Mouse (Mus musculus) forebrain, embryonic 11.5 days (tissue): Measurements from ENCODE around the gene Khnyn. TPM values are rescaled to one million over a fixed set of nuclear protein-coding genes. Genes with fewer than 3 reads are reported as not detected.
A peak's percentile ranks its signal among the peaks of the same experiment; 100 is the strongest.

ENCODE experiments used
- ATAC-seq: fragments of 200-750 bp; cut with Nextera tagmentation; replicated peaks from 2 replicates; pipeline ENCODE4 v1.8.0; 2017; ENCODE audit warnings: moderate TSS enrichment; ENCODE audit not compliant: low FRiP score
- DNase-seq: peaks from one replicate; pipeline ENCODE4 v3.0.0-alpha.2; 2017; ENCODE audit warnings: low spot score
- H3K27ac ChIP-seq: fragments of 300-500 bp; sonication (generic); 2 replicates; pipeline ENCODE4 v1.5.1; 2014; ENCODE audit warnings: low read depth, low read length
- H3K27me3 ChIP-seq: fragments of 300-500 bp; sonication (generic); 2 replicates; pipeline ENCODE4 v1.6.1; 2014; ENCODE audit warnings: mild to moderate bottlenecking, low read length, mixed read lengths; ENCODE audit not compliant: control insufficient read depth, insufficient read depth
- H3K36me3 ChIP-seq: fragments of 300-500 bp; sonication (generic); 2 replicates; pipeline ENCODE4 v1.6.1; 2014; ENCODE audit warnings: mild to moderate bottlenecking, low read length, moderate library complexity, mixed read lengths; ENCODE audit not compliant: control insufficient read depth, insufficient read depth
- H3K4me1 ChIP-seq: fragments of 300-500 bp; sonication (generic); replicated peaks from 2 replicates; pipeline ENCODE4 v1.6.1; 2014; ENCODE audit warnings: low read length, mixed read lengths; ENCODE audit not compliant: control insufficient read depth, insufficient read depth
- H3K4me2 ChIP-seq: fragments of 300-500 bp; sonication (generic); 2 replicates; pipeline ENCODE4 v1.6.1; 2014; ENCODE audit warnings: low read depth, mild to moderate bottlenecking, low read length, moderate library complexity, mixed read lengths; ENCODE audit not compliant: severe bottlenecking
- H3K4me3 ChIP-seq: fragments of 300-500 bp; sonication (generic); 2 replicates; pipeline ENCODE4 v1.5.1; 2014; ENCODE audit warnings: low read depth, low read length
- H3K9ac ChIP-seq: fragments of 300-500 bp; sonication (generic); 2 replicates; pipeline ENCODE4 v1.6.1; 2014; ENCODE audit warnings: low read length
- H3K9me3 ChIP-seq: fragments of 300-500 bp; sonication (generic); 2 replicates; pipeline ENCODE4 v1.6.1; 2016; ENCODE audit warnings: low read length, mixed read lengths; ENCODE audit not compliant: control insufficient read depth
- WGBS: fragments of 180-500 bp; shearing (Covaris S2); extraction: QIAGEN DNeasy Blood & Tissue Kit; methylation state at CpG from one replicate; pipeline ENCODE4 v1.1.7; 2014; 5-methylcytosine and 5-hydroxymethylcytosine counted together
- polyA plus RNA-seq: library from polyadenylated mRNA; unstranded; fragments of >200 nt; fragmentation: Nextera tagmentation; extraction: Ambion mirVana; gene quantifications from 2 replicates; pipeline ENCODE4 v1.2.1, GENCODE M21; 2014

The Khnyn gene
- polyA plus RNA-seq, 1 experiment from 2014 or later = 14.9 TPM

- Histone ChIP-seq H3K4me3 (no peak overlapping the region), H3K9me3 (no peaks in the 10 kb centered on the region), H3K36me3 (no peaks in the 10 kb centered on the region), H3K4me2 (no peak overlapping the region), H3K9ac (no peak overlapping the region), H3K4me1 (peaks cover 4% of the 10 kb centered on the region; the same call in 1 of the 2 replicates), H3K27me3 (no peaks in the 10 kb centered on the region), H3K27ac (no peak overlapping the region)
- 32% methylated on average over 7 of the region's 7 CpGs for WGBS
- DNase-seq (peak; percentile 31), ATAC-seq (no peak)
Observed at GRCm38 (mm10) chr14:55878316-55878940, 6.3 kb upstream of the Khnyn start.

GRCm38 (mm10) chr14:55879623-55880022 lies 5.1 kb upstream of the Khnyn start:
- Histone ChIP-seq H3K36me3 (no peaks in the 10 kb centered on the region), H3K4me3 (no peak overlapping the region), H3K4me2 (no peak overlapping the region), H3K9me3 (no peaks in the 10 kb centered on the region), H3K4me1 (peaks cover 3% of the 10 kb centered on the region; the same call in 1 of the 2 replicates), H3K27ac (no peak overlapping the region), H3K27me3 (no peaks in the 10 kb centered on the region), H3K9ac (no peak overlapping the region)
- 37% methylated on average over 1 of the region's 1 CpGs for WGBS
- peak; percentile 74 for DNase-seq
- no peak for ATAC-seq

- H3K9me3 ChIP-seq = no peaks in the 10 kb centered on the region
- no peak overlapping the region for H3K4me2 ChIP-seq
- ATAC-seq = no peak
- no peak overlapping the region for H3K4me3 ChIP-seq
- no peaks in the 10 kb centered on the region for H3K27me3 ChIP-seq
- DNase-seq = peak; percentile 36
- H3K36me3 ChIP-seq = no peaks in the 10 kb centered on the region
- no peak overlapping the region for H3K9ac ChIP-seq
- 84% methylated on average over 8 of the region's 8 CpGs for WGBS
- no peak overlapping the region for H3K27ac ChIP-seq
- peaks cover 3% of the 10 kb centered on the region; the same call in 1 of the 2 replicates for H3K4me1 ChIP-seq
Observed at GRCm38 (mm10) chr14:55880982-55881381, 3.8 kb upstream of the Khnyn start.

- ATAC-seq = no peak
- WGBS = 70% methylated on average over 6 of the region's 6 CpGs
- peaks cover 3% of the 10 kb centered on the region; the same call in 1 of the 2 replicates for H3K4me1 ChIP-seq
- H3K27ac ChIP-seq = no peak overlapping the region
- no peak overlapping the region for H3K9ac ChIP-seq
- no peak overlapping the region for H3K4me2 ChIP-seq
- DNase-seq = peak; percentile 44
- no peaks in the 10 kb centered on the region for H3K36me3 ChIP-seq
- H3K4me3 ChIP-seq = no peak overlapping the region
- no peaks in the 10 kb centered on the region for H3K27me3 ChIP-seq
- no peaks in the 10 kb centered on the region for H3K9me3 ChIP-seq
Observed at GRCm38 (mm10) chr14:55882171-55882641, 2.5 kb upstream of the Khnyn start.

GRCm38 (mm10) chr14:55883149-55883661 lies 1.5 kb upstream of the Khnyn start:
- no peaks in the 10 kb centered on the region for H3K9me3 ChIP-seq
- peaks cover 3% of the 10 kb centered on the region; the same call in 1 of the 2 replicates for H3K4me1 ChIP-seq

GRCm38 (mm10) chr14:55883663-55884062 lies 1.1 kb upstream of the Khnyn start:
- 90% methylated on average over 12 of the region's 12 CpGs for WGBS
- Histone ChIP-seq H3K4me2 (no peak overlapping the region), H3K27me3 (no peaks in the 10 kb centered on the region), H3K27ac (no peak overlapping the region), H3K9me3 (no peaks in the 10 kb centered on the region), H3K4me3 (no peak overlapping the region), H3K36me3 (peaks cover 3% of the 10 kb centered on the region; the same call in 1 of the 2 replicates), H3K9ac (no peak overlapping the region), H3K4me1 (peaks cover 3% of the 10 kb centered on the region; the same call in 1 of the 2 replicates)
- ATAC-seq (no peak), DNase-seq (no peak)

More at GRCm38 (mm10) chr14:55883149-55883661, 1.5 kb upstream of the Khnyn start:
- DNase-seq = no peak
- no peak overlapping the region for H3K4me3 ChIP-seq
- 96% methylated on average over 13 of the region's 13 CpGs for WGBS
- no peak overlapping the region for H3K27ac ChIP-seq
- H3K36me3 ChIP-seq = no peaks in the 10 kb centered on the region; the same call in 1 of the 2 replicates
- ATAC-seq = no peak
- no peaks in the 10 kb centered on the region for H3K27me3 ChIP-seq
- H3K9ac ChIP-seq = no peak overlapping the region
- no peak overlapping the region for H3K4me2 ChIP-seq

GRCm38 (mm10) chr14:55884166-55884565 lies 581 bp upstream of the Khnyn start, which contains the start of gene Cbln3:
Cbln3 (minus strand) TSS chr14:55884392.
- no peak for DNase-seq

GRCm38 (mm10) chr14:55885114-55885790 lies 505 bp downstream of the Khnyn start:
- Histone ChIP-seq H3K9ac (peak overlapping the region; percentile 87), H3K27me3 (no peaks in the 10 kb centered on the region), H3K27ac (peak overlapping the region; percentile 62), H3K4me2 (peak overlapping the region; percentile 66), H3K36me3 (peaks cover 10% of the 10 kb centered on the region; the same call in 1 of the 2 replicates), H3K4me3 (peak overlapping the region; percentile 81), H3K4me1 (peaks cover 3% of the 10 kb centered on the region; the same call in 1 of the 2 replicates), H3K9me3 (no peaks in the 10 kb centered on the region)
- WGBS = 2% methylated on average over 28 of the region's 30 CpGs
- no peak for DNase-seq
- ATAC-seq = peak; percentile 74

More at GRCm38 (mm10) chr14:55884166-55884565, 581 bp upstream of the Khnyn start, which contains the start of gene Cbln3:
- peak within 1 kb of the TSS; percentile 81 for H3K4me3 ChIP-seq
- H3K27ac ChIP-seq = peak within 1 kb of the TSS; percentile 62
- H3K9me3 ChIP-seq = no peaks in the 10 kb centered on the region
- peaks cover 3% of the 10 kb centered on the region; the same call in 1 of the 2 replicates for H3K4me1 ChIP-seq
- peaks cover 3% of the 10 kb centered on the region; the same call in 1 of the 2 replicates for H3K36me3 ChIP-seq
- WGBS = 24% methylated on average over 4 of the region's 4 CpGs
- peak within 1 kb of the TSS; percentile 66 for H3K4me2 ChIP-seq
- peak; percentile 18; the same call in 1 of the 2 replicates for ATAC-seq
- H3K9ac ChIP-seq = peak within 1 kb of the TSS; percentile 87
- H3K27me3 ChIP-seq = no peaks in the 10 kb centered on the region
